Mouse (Mus musculus): ENCODE data around the gene Wfikkn2. TPM values are rescaled to one million over a fixed set of nuclear protein-coding genes. Genes with fewer than 3 reads are reported as not detected.

Gene Wfikkn2
- polyA plus RNA-seq (2012) = 0.02 TPM in 1 of 2 replicates, not detected in the other

GRCm38 (mm10) chr11:94245955-94246788, at the start of gene Wfikkn2:
Gene Wfikkn2, minus strand, starts transcription at chr11:94246005.
- no peak for TF ChIP-seq GATA1 (IDR thresholded peaks at IDR 0.05; ENCODE audit: low read length)

GRCm38 (mm10) chr11:94294996-94295845, 49.4 kb upstream of the Wfikkn2 start:
- no peak for TF ChIP-seq GATA1 (IDR thresholded peaks at IDR 0.05; ENCODE audit: low read length)

GRCm38 (mm10) chr11:94290062-94290740, 44.4 kb upstream of the Wfikkn2 start:
- TF ChIP-seq GATA1 (IDR thresholded peaks at IDR 0.05; ENCODE audit: low read length) = no peak

GRCm38 (mm10) chr11:94287105-94287504, 41.3 kb upstream of the Wfikkn2 start:
- TF ChIP-seq GATA1 (IDR thresholded peaks at IDR 0.05; ENCODE audit: low read length) = no peak

GRCm38 (mm10) chr11:94285886-94286574, 40.2 kb upstream of the Wfikkn2 start:
- no peak for TF ChIP-seq GATA1 (IDR thresholded peaks at IDR 0.05; ENCODE audit: low read length)

GRCm38 (mm10) chr11:94283536-94284099, 37.8 kb upstream of the Wfikkn2 start:
- TF ChIP-seq GATA1 (IDR thresholded peaks at IDR 0.05; ENCODE audit: low read length) = no peak

GRCm38 (mm10) chr11:94282291-94282690, 36.5 kb upstream of the Wfikkn2 start:
- TF ChIP-seq GATA1 (IDR thresholded peaks at IDR 0.05; ENCODE audit: low read length) = no peak

- TF ChIP-seq GATA1 (IDR thresholded peaks at IDR 0.05; ENCODE audit: low read length) = no peak
These were observed 35.7 kb upstream of the Wfikkn2 start, which contains the start of gene Gm21885 for GRCm38 (mm10) chr11:94281199-94282181. Gene Gm21885, plus strand, starts transcription at chr11:94281873.

GRCm38 (mm10) chr11:94276869-94277337, 31.1 kb upstream of the Wfikkn2 start:
- TF ChIP-seq GATA1 (IDR thresholded peaks at IDR 0.05; ENCODE audit: low read length) = no peak

GRCm38 (mm10) chr11:94275686-94276085, 29.9 kb upstream of the Wfikkn2 start:
- no peak for TF ChIP-seq GATA1 (IDR thresholded peaks at IDR 0.05; ENCODE audit: low read length)

GRCm38 (mm10) chr11:94275226-94275625, 29.4 kb upstream of the Wfikkn2 start:
- no peak for TF ChIP-seq GATA1 (IDR thresholded peaks at IDR 0.05; ENCODE audit: low read length)

- TF ChIP-seq GATA1 (IDR thresholded peaks at IDR 0.05; ENCODE audit: low read length) = peak; percentile 66
These were observed 28.5 kb upstream of the Wfikkn2 start for GRCm38 (mm10) chr11:94274206-94274867.

Measured in G1E-ER4 (cell line).